Mouse (Mus musculus): Measurements from ENCODE around the gene Prss27.
A peak's percentile ranks its signal among the peaks of the same experiment; 100 is the strongest.
"Not testable (repeated sequence)": the region's sequence is repeated elsewhere in the genome, so short reads cannot be mapped to it uniquely, and the experiment has no call there.

Gene Prss27

GRCm38 (mm10) chr17:24035087-24035486 is 2.9 kb upstream of the Prss27 start:
- no peak for DNase-seq

- DNase-seq, result no peak
These were observed 990 bp upstream of the Prss27 start for GRCm38 (mm10) chr17:24036954-24037353.

- DNase-seq, result no peak
These were observed 584 bp upstream of the Prss27 start for GRCm38 (mm10) chr17:24037360-24037759.

- DNase-seq, result no peak
These were observed 6.5 kb downstream of the Prss27 start for GRCm38 (mm10) chr17:24044482-24044881.

GRCm38 (mm10) chr17:24045608-24046007 is 7.7 kb downstream of the Prss27 start:
- no peak for DNase-seq

- no peak for DNase-seq
These were observed 8.1 kb downstream of the Prss27 start for GRCm38 (mm10) chr17:24046026-24046425.

- DNase-seq, result no peak
These were observed 10.1 kb downstream of the Prss27 start for GRCm38 (mm10) chr17:24048053-24048452.

- DNase-seq, result no peak
These were observed 11.1 kb downstream of the Prss27 start for GRCm38 (mm10) chr17:24049008-24049407.

- DNase-seq, result no peak
These were observed 19.0 kb downstream of the Prss27 start for GRCm38 (mm10) chr17:24056636-24057625.

- no peak for DNase-seq
These were observed 19.8 kb downstream of the Prss27 start for GRCm38 (mm10) chr17:24057730-24058245.

- DNase-seq, result no peak
These were observed 24.7 kb downstream of the Prss27 start for GRCm38 (mm10) chr17:24062459-24063155.

GRCm38 (mm10) chr17:24068271-24068670 is 30.3 kb downstream of the Prss27 start:
- no peak for DNase-seq

GRCm38 (mm10) chr17:24069531-24069930 is 31.6 kb downstream of the Prss27 start:
- no peak for DNase-seq

GRCm38 (mm10) chr17:24072919-24073696 is 35.2 kb downstream of the Prss27 start, which contains the start of gene Kctd5:
Gene Kctd5, minus strand, starts transcription at chr17:24073485.
- DNase-seq, result peak; percentile 89

GRCm38 (mm10) chr17:24077101-24077500 is 39.2 kb downstream of the Prss27 start:
- no peak for DNase-seq

- peak; percentile 4 for DNase-seq
These were observed 46.6 kb downstream of the Prss27 start for GRCm38 (mm10) chr17:24084593-24084992.

- not testable (repeated sequence) for DNase-seq
These were observed 48.5 kb downstream of the Prss27 start for GRCm38 (mm10) chr17:24086399-24086798.

- DNase-seq, result no peak
These were observed 52.6 kb downstream of the Prss27 start for GRCm38 (mm10) chr17:24090575-24090974.
